Mouse (Mus musculus) embryonic fibroblast, embryonic 13.5 days (primary cell): ENCODE data around the gene Myh9.

Experiments
- CTCF ChIP-seq: IDR thresholded peaks from 2 replicates; pipeline ENCODE4 v1.5.1; 2011; ENCODE audit warnings: mild to moderate bottlenecking, control low read depth, low read length, moderate library complexity, borderline replicate concordance; ENCODE audit not compliant: insufficient read depth
- POLR2A ChIP-seq: IDR thresholded peaks from 2 replicates; pipeline ENCODE4 v1.6.1; 2011; ENCODE audit warnings: low read depth, mild to moderate bottlenecking, control low read depth, low read length, moderate library complexity

DNA sequence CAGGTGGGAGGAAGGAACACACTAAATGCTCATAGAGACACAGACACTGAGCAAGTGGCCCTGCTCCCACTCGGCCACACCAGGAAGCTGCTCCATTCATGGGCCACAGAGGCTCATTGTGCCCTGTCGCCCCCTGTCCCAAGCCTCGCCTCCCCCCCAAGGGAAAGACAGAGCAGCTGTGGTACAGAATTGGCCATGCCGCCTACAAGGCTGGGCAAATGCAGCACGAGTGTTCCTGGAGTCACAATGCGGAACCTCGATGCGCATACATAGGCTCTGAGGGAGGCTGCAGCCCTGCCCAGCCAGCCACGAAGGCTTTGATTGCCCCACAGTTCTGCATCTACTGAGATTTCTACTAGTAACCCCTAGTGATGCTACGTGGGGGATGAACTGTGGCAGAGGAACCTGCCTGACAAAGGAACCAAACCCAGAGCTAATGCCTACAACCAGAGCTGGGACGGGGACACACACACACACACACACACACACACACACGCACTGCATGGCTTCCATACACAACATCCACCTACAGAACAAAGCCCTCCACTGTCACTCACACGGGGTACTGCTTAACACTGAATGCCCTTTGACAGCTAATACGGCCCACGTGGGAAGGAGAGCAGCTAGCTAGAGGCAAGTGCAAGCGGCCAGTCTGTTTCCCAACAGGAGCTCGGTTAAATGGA, 31.4 kb downstream of the Myh9 start:
- TF ChIP-seq POLR2A (no peak), CTCF (no peak)
